Mouse (Mus musculus): ENCODE measurements around the gene Meis3. TPM values are rescaled to one million over a fixed set of nuclear protein-coding genes. Genes with fewer than 3 reads are reported as not detected.

Meis3 gene
- polyA plus RNA-seq, 1 experiment from 2014 or later, result 28.9 TPM

- H3K27me3 ChIP-seq, result no peaks in the 10 kb centered on the region
- H3K9ac ChIP-seq, result no peak overlapping the region
- H3K36me3 ChIP-seq, result peaks cover 83% of the 10 kb centered on the region
- H3K4me1 ChIP-seq, result peaks cover 18% of the 10 kb centered on the region; the same call in 1 of the 2 replicates
- no peak overlapping the region for H3K27ac ChIP-seq
- H3K4me3 ChIP-seq (replicated peaks), result no peak overlapping the region
- WGBS, result 90% methylated on average over 6 of the region's 6 CpGs
- H3K9me3 ChIP-seq (replicated peaks), result no peaks in the 10 kb centered on the region
- no peak for ATAC-seq (replicated peaks; ENCODE audit: low FRiP score)
- H3K4me2 ChIP-seq, result no peak overlapping the region
Measured at GRCm38 (mm10) chr7:16201136-16201535, 26.2 kb downstream of the Meis3 start.

GRCm38 (mm10) chr7:16202756-16203504 lies 28.0 kb downstream of the Meis3 start:
- peaks cover 16% of the 10 kb centered on the region; the same call in 1 of the 2 replicates for H3K4me1 ChIP-seq
- peak; percentile 33; the same call in 1 of the 2 replicates for ATAC-seq (replicated peaks; ENCODE audit: low FRiP score)
- peak overlapping the region; percentile 77 for H3K27ac ChIP-seq
- no peak overlapping the region for H3K4me3 ChIP-seq (replicated peaks)
- no peaks in the 10 kb centered on the region for H3K27me3 ChIP-seq
- H3K9me3 ChIP-seq (replicated peaks), result no peaks in the 10 kb centered on the region
- 66% methylated on average over 15 of the region's 15 CpGs for WGBS
- no peak overlapping the region for H3K4me2 ChIP-seq
- H3K36me3 ChIP-seq, result peaks cover 80% of the 10 kb centered on the region
- no peak overlapping the region for H3K9ac ChIP-seq

DNA sequence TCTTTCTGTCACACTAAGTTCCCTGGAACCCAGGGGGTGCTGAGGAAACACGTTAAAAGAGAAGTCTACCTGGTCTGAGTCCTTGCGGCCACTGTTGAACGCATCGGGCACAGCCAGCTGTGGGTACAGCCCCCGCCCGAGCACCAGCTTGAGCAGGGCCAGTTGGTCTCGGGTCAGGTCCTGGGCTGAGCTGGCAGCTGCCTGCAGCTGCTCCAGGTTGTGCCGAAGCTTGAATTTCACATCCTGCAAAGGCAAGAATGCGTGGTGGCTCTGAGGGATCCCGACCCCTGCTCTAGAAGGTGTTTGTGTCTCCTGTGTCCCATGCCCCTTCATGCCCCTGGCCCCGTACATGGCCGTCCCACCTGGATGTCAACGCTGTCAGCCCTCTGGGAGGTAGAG lies 28.6 kb downstream of the Meis3 start:
- H3K4me2 ChIP-seq, result no peak overlapping the region
- H3K4me3 ChIP-seq (replicated peaks), result no peak overlapping the region
- peak; percentile 75 for ATAC-seq (replicated peaks; ENCODE audit: low FRiP score)
- peak overlapping the region; percentile 77 for H3K27ac ChIP-seq
- peaks cover 17% of the 10 kb centered on the region; the same call in 1 of the 2 replicates for H3K4me1 ChIP-seq
- H3K27me3 ChIP-seq, result no peaks in the 10 kb centered on the region
- H3K36me3 ChIP-seq, result peaks cover 75% of the 10 kb centered on the region
- H3K9ac ChIP-seq, result no peak overlapping the region
- 65% methylated on average over 13 of the region's 13 CpGs for WGBS
- H3K9me3 ChIP-seq (replicated peaks), result no peaks in the 10 kb centered on the region

DNA sequence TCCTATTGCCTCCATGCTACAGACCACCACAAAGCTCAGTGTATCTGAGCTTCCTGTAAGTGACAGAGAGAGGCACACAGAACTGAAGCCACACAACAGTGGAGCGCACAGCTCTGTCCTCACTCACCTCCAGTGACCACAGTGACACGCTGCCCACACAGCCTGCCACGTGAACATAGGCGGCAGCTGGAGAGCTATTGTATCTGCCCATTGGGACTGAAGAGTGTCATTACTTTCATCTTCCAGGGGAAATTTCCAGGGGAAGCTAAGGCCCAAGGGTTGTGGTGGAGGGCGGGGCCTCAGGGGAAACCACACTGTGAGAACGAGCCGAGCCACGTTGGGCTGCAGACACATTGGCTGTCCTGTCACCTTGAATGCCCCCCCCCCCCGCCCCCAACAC lies 29.9 kb downstream of the Meis3 start:
- no peaks in the 10 kb centered on the region for H3K27me3 ChIP-seq
- H3K4me3 ChIP-seq (replicated peaks), result no peak overlapping the region
- H3K4me1 ChIP-seq, result peaks cover 25% of the 10 kb centered on the region; the same call in 1 of the 2 replicates
- no peak for ATAC-seq (replicated peaks; ENCODE audit: low FRiP score)
- H3K36me3 ChIP-seq, result peaks cover 74% of the 10 kb centered on the region
- no peak overlapping the region for H3K4me2 ChIP-seq
- no peaks in the 10 kb centered on the region for H3K9me3 ChIP-seq (replicated peaks)
- no peak overlapping the region for H3K9ac ChIP-seq
- H3K27ac ChIP-seq, result no peak overlapping the region
- 70% methylated on average over 9 of the region's 9 CpGs for WGBS

- Histone ChIP-seq H3K27me3 (no peaks in the 10 kb centered on the region), H3K9ac (no peak overlapping the region), H3K36me3 (peaks cover 73% of the 10 kb centered on the region), H3K27ac (no peak overlapping the region), H3K9me3 (replicated peaks) (no peaks in the 10 kb centered on the region), H3K4me3 (replicated peaks) (no peak overlapping the region), H3K4me1 (peaks cover 25% of the 10 kb centered on the region; the same call in 1 of the 2 replicates), H3K4me2 (no peak overlapping the region)
- WGBS, result 87% methylated on average over 7 of the region's 7 CpGs
- ATAC-seq (replicated peaks; ENCODE audit: low FRiP score), result no peak
Measured at GRCm38 (mm10) chr7:16207076-16207475, 32.2 kb downstream of the Meis3 start.

- H3K27ac ChIP-seq, result no peak overlapping the region
- ATAC-seq (replicated peaks; ENCODE audit: low FRiP score), result no peak
- H3K9ac ChIP-seq, result no peak overlapping the region
- no peak overlapping the region for H3K4me3 ChIP-seq (replicated peaks)
- H3K4me1 ChIP-seq, result peaks cover 25% of the 10 kb centered on the region; the same call in 1 of the 2 replicates
- H3K36me3 ChIP-seq, result peaks cover 70% of the 10 kb centered on the region
- no peaks in the 10 kb centered on the region for H3K27me3 ChIP-seq
- no peak overlapping the region for H3K4me2 ChIP-seq
- no peaks in the 10 kb centered on the region for H3K9me3 ChIP-seq (replicated peaks)
- WGBS, result 75% methylated on average over 10 of the region's 10 CpGs
Measured at GRCm38 (mm10) chr7:16207496-16207895, 32.6 kb downstream of the Meis3 start.

- Histone ChIP-seq H3K27me3 (no peaks in the 10 kb centered on the region), H3K27ac (no peak overlapping the region), H3K4me2 (no peak overlapping the region), H3K4me1 (peaks cover 14% of the 10 kb centered on the region; the same call in 1 of the 2 replicates), H3K4me3 (replicated peaks) (no peak overlapping the region), H3K9ac (no peak overlapping the region), H3K9me3 (replicated peaks) (no peaks in the 10 kb centered on the region), H3K36me3 (peaks cover 70% of the 10 kb centered on the region)
- WGBS, result 63% methylated on average over 21 of the region's 21 CpGs
- ATAC-seq (replicated peaks; ENCODE audit: low FRiP score), result no peak
Measured at GRCm38 (mm10) chr7:16208781-16209665, 34.1 kb downstream of the Meis3 start.

DNA sequence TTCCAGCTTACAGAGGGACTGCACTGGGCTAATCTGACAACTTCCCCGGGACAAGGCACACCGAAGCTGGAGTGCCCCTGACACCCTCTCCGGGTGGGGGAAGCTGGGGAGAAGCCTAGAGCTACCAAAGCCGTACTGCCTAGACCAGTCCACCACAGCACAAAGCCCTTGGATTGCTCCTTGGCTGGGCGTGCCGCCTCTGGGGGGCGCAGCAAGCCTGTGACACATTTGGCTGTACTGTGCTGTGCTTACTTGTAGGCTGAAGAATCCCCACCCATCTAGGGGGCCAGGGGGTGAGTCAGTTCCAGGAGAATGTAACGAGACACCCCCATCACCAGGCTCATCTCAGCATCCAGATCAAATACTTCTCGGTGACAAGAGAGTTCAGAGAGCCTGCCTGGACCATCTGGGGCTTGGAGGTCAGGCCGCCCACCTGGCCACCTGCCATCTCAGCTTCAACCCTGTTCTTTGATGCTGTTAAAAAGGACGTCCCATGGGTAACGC lies 36.0 kb downstream of the Meis3 start:
- H3K4me1 ChIP-seq, result peaks cover 12% of the 10 kb centered on the region; the same call in 1 of the 2 replicates
- H3K27ac ChIP-seq, result no peak overlapping the region
- no peak overlapping the region for H3K4me2 ChIP-seq
- ATAC-seq (replicated peaks; ENCODE audit: low FRiP score), result peak; percentile 31; the same call in 1 of the 2 replicates
- 66% methylated on average over 12 of the region's 12 CpGs for WGBS
- H3K9me3 ChIP-seq (replicated peaks), result no peaks in the 10 kb centered on the region
- no peaks in the 10 kb centered on the region for H3K27me3 ChIP-seq
- H3K4me3 ChIP-seq (replicated peaks), result no peak overlapping the region
- H3K36me3 ChIP-seq, result peaks cover 75% of the 10 kb centered on the region
- H3K9ac ChIP-seq, result no peak overlapping the region

GRCm38 (mm10) chr7:16213196-16213595 lies 38.3 kb downstream of the Meis3 start:
- Histone ChIP-seq H3K36me3 (peaks cover 91% of the 10 kb centered on the region), H3K4me1 (peaks cover 10% of the 10 kb centered on the region; the same call in 1 of the 2 replicates), H3K9me3 (replicated peaks) (no peaks in the 10 kb centered on the region)

GRCm38 (mm10) chr7:16213986-16214385 lies 39.1 kb downstream of the Meis3 start:
- H3K4me2 ChIP-seq, result no peak overlapping the region
- H3K4me3 ChIP-seq (replicated peaks), result no peak overlapping the region
- no peak overlapping the region for H3K9ac ChIP-seq
- peaks cover 5% of the 10 kb centered on the region; the same call in 1 of the 2 replicates for H3K4me1 ChIP-seq
- no peak for ATAC-seq (replicated peaks; ENCODE audit: low FRiP score)
- peaks cover 93% of the 10 kb centered on the region for H3K36me3 ChIP-seq
- no peak overlapping the region for H3K27ac ChIP-seq
- H3K9me3 ChIP-seq (replicated peaks), result no peaks in the 10 kb centered on the region
- 92% methylated on average over 9 of the region's 9 CpGs for WGBS
- H3K27me3 ChIP-seq, result no peaks in the 10 kb centered on the region

More at GRCm38 (mm10) chr7:16213196-16213595, 38.3 kb downstream of the Meis3 start:
- no peak overlapping the region for H3K27ac ChIP-seq
- no peaks in the 10 kb centered on the region for H3K27me3 ChIP-seq
- no peak overlapping the region for H3K9ac ChIP-seq
- H3K4me3 ChIP-seq (replicated peaks), result no peak overlapping the region
- no peak overlapping the region for H3K4me2 ChIP-seq
- WGBS, result 92% methylated on average over 6 of the region's 6 CpGs
- no peak for ATAC-seq (replicated peaks; ENCODE audit: low FRiP score)

GRCm38 (mm10) chr7:16221582-16222272 lies 46.8 kb downstream of the Meis3 start, which contains the start of gene Dhx34:
Gene Dhx34, minus strand, starts transcription at chr7:16222037.
- H3K27ac ChIP-seq, result peak within 1 kb of the TSS; percentile 79
- H3K4me2 ChIP-seq, result peak within 1 kb of the TSS; percentile 66
- H3K4me3 ChIP-seq (replicated peaks), result peak within 1 kb of the TSS; percentile 65
- H3K9me3 ChIP-seq (replicated peaks), result no peaks in the 10 kb centered on the region
- H3K9ac ChIP-seq, result peak within 1 kb of the TSS; percentile 69
- ATAC-seq (replicated peaks; ENCODE audit: low FRiP score), result peak; percentile 97
- H3K27me3 ChIP-seq, result no peaks in the 10 kb centered on the region
- H3K36me3 ChIP-seq, result peaks cover 25% of the 10 kb centered on the region
- peaks cover 12% of the 10 kb centered on the region for H3K4me1 ChIP-seq
- 2% methylated on average over 34 of the region's 34 CpGs for WGBS

Measured in kidney, embryonic 15.5 days (tissue).